Mouse (Mus musculus) neural tube, embryonic 11.5 days (tissue): ENCODE measurements around the gene Arl5c. TPM values are rescaled to one million over a fixed set of nuclear protein-coding genes. Genes with fewer than 3 reads are reported as not detected.

Experiments used
- ATAC-seq: fragments of 200-750 bp; cut with Nextera tagmentation; 2 replicates; pipeline ENCODE4 v1.8.0; 2017; ENCODE audit warnings: moderate number of reproducible peaks, mild to moderate bottlenecking, moderate TSS enrichment, moderate library complexity; ENCODE audit not compliant: insufficient read depth, low FRiP score, low TSS enrichment
- DNase-seq: peaks from one replicate; pipeline ENCODE4 v3.0.0-alpha.2; 2015; ENCODE audit warnings: low spot score
- H3K27ac ChIP-seq: fragments of 300-500 bp; sonication (generic); 2 replicates; pipeline ENCODE4 v1.5.1; 2014; ENCODE audit warnings: low read depth, mild to moderate bottlenecking, low read length
- H3K27me3 ChIP-seq: fragments of 300-500 bp; sonication (generic); 2 replicates; pipeline ENCODE4 v1.6.1; 2014; ENCODE audit warnings: mild to moderate bottlenecking, low read length, mixed read lengths; ENCODE audit not compliant: control insufficient read depth, insufficient read depth
- H3K36me3 ChIP-seq: fragments of 300-500 bp; sonication (generic); 2 replicates; pipeline ENCODE4 v1.6.1; 2014; ENCODE audit warnings: mild to moderate bottlenecking, low read length, moderate library complexity, mixed read lengths; ENCODE audit not compliant: control insufficient read depth, insufficient read depth
- H3K4me1 ChIP-seq: fragments of 300-500 bp; sonication (generic); 2 replicates; pipeline ENCODE4 v1.6.1; 2014; ENCODE audit warnings: low read length, mixed read lengths; ENCODE audit not compliant: control insufficient read depth, insufficient read depth
- H3K4me2 ChIP-seq: fragments of 300-500 bp; sonication (generic); 2 replicates; pipeline ENCODE4 v1.6.1; 2014; ENCODE audit warnings: low read depth, mild to moderate bottlenecking, moderate library complexity
- H3K4me3 ChIP-seq: fragments of 300-500 bp; sonication (generic); 2 replicates; pipeline ENCODE4 v1.5.1; 2014; ENCODE audit warnings: low read depth, low read length
- H3K9ac ChIP-seq: fragments of 300-500 bp; sonication (generic); 2 replicates; pipeline ENCODE4 v1.6.1; 2014; ENCODE audit warnings: mild to moderate bottlenecking, low read length
- H3K9me3 ChIP-seq: fragments of 300-500 bp; sonication (generic); 2 replicates; pipeline ENCODE4 v1.6.1; 2016; ENCODE audit warnings: low read length; ENCODE audit not compliant: control insufficient read depth
- WGBS: fragments of 180-500 bp; shearing (Covaris S2); extraction: QIAGEN DNeasy Blood & Tissue Kit; methylation state at CpG from one replicate; pipeline ENCODE4 v1.1.7; 2014; 5-methylcytosine and 5-hydroxymethylcytosine counted together
- polyA plus RNA-seq: library from polyadenylated mRNA; unstranded; fragments of >200 nt; fragmentation: Nextera tagmentation; extraction: Ambion mirVana; gene quantifications from 2 replicates; pipeline ENCODE4 v1.2.1, GENCODE M21; 2014

Arl5c gene
- polyA plus RNA-seq, 1 experiment from 2014 or later: 10.6 TPM

DNA sequence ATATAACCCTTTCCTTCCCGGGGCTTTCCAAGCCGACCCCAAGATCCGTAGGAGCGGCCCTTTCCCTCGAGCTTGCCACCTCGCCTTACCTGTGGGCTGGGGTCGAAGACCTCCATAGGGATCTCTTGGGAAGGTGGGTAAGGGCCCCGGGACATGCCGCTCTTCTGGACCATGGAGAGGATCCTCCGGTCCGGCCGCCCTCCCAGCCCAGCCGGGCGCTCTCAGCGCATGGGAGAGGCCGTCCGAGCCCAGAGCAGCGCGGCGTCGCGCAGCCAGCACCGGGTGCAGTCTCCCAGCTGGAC is 26.2 kb upstream of the Arl5c start:
- H3K4me3 ChIP-seq: peak overlapping the region; percentile 81
- H3K27me3 ChIP-seq: no peaks in the 10 kb centered on the region
- peak overlapping the region; percentile 94 for H3K4me2 ChIP-seq
- peak overlapping the region; percentile 91 for H3K27ac ChIP-seq
- H3K36me3 ChIP-seq: 0 out of 2 replicates have a peak, but pooled peaks cover 2% of the 10 kb centered on the region
- peak overlapping the region; percentile 83 for H3K9ac ChIP-seq
- peaks cover 28% of the 10 kb centered on the region for H3K4me1 ChIP-seq
- peak; percentile 14; the same call in 1 of the 2 replicates for ATAC-seq
- WGBS: 0% methylated on average over 21 of the region's 23 CpGs
- no peaks in the 10 kb centered on the region for H3K9me3 ChIP-seq
- DNase-seq: no peak

- H3K4me1 ChIP-seq: peaks cover 28% of the 10 kb centered on the region
- WGBS: 4% methylated on average over 34 of the region's 34 CpGs
- H3K36me3 ChIP-seq: 0 out of 2 replicates have a peak, but pooled peaks cover 2% of the 10 kb centered on the region
- H3K4me2 ChIP-seq: peak overlapping the region; percentile 94
- peak overlapping the region; percentile 83 for H3K9ac ChIP-seq
- DNase-seq: peak; percentile 63
- peak; percentile 14; the same call in 1 of the 2 replicates for ATAC-seq
- peak overlapping the region; percentile 91 for H3K27ac ChIP-seq
- no peaks in the 10 kb centered on the region for H3K9me3 ChIP-seq
- H3K4me3 ChIP-seq: peak overlapping the region; percentile 81
- H3K27me3 ChIP-seq: no peaks in the 10 kb centered on the region
Measured at GRCm38 (mm10) chr11:98021565-98022252, 25.7 kb upstream of the Arl5c start.

- H3K4me3 ChIP-seq: peak overlapping the region; percentile 81
- no peaks in the 10 kb centered on the region for H3K9me3 ChIP-seq
- peaks cover 27% of the 10 kb centered on the region for H3K4me1 ChIP-seq
- no peaks in the 10 kb centered on the region for H3K27me3 ChIP-seq
- peaks cover 2% of the 10 kb centered on the region; the same call in 1 of the 2 replicates for H3K36me3 ChIP-seq
- peak overlapping the region; percentile 94 for H3K4me2 ChIP-seq
- DNase-seq (no peak), ATAC-seq (no peak)
- H3K9ac ChIP-seq: no peak overlapping the region; the same call in 1 of the 2 replicates
- WGBS: 46% methylated on average over 2 of the region's 2 CpGs
- no peak overlapping the region for H3K27ac ChIP-seq
Measured at GRCm38 (mm10) chr11:98021118-98021517, 25.1 kb upstream of the Arl5c start.

DNA sequence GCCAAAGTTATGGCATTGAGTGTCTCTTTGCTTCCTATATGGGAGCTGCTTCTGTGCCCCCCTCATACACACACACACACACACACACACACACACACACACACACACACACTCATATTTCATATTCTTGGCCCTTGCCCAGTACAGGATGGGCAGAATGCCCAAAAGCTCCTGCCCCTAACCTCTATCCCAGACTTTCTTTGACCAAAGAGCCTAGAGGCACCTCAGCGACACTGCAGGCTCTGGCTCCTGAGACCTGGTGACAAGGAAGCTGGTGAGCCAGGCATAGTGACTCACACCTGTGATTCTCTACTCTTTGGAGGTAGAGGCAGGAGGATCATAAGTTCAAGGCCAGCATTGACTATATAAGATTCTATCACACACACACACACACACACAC is 24.7 kb upstream of the Arl5c start:
- peaks cover 23% of the 10 kb centered on the region; the same call in 1 of the 2 replicates for H3K4me1 ChIP-seq
- no peaks in the 10 kb centered on the region for H3K9me3 ChIP-seq
- WGBS: 73% methylated on average over 1 of the region's 1 CpGs
- peak overlapping the region; percentile 4; the same call in 1 of the 2 replicates for H3K4me3 ChIP-seq
- ATAC-seq: no peak
- DNase-seq: no peak
- no peaks in the 10 kb centered on the region for H3K27me3 ChIP-seq
- peak overlapping the region; percentile 94 for H3K4me2 ChIP-seq
- peaks cover 2% of the 10 kb centered on the region; the same call in 1 of the 2 replicates for H3K36me3 ChIP-seq
- no peak overlapping the region for H3K27ac ChIP-seq
- H3K9ac ChIP-seq: no peak overlapping the region

- no peak for DNase-seq
Measured at GRCm38 (mm10) chr11:98019883-98020610, 24.1 kb upstream of the Arl5c start.

GRCm38 (mm10) chr11:98018858-98019641 is 23.1 kb upstream of the Arl5c start:
- WGBS: 46% methylated on average over 10 of the region's 10 CpGs
- Histone ChIP-seq H3K4me3 (no peak overlapping the region), H3K9ac (no peak overlapping the region), H3K9me3 (no peaks in the 10 kb centered on the region), H3K27me3 (no peaks in the 10 kb centered on the region), H3K4me1 (peaks cover 22% of the 10 kb centered on the region; the same call in 1 of the 2 replicates), H3K4me2 (no peak overlapping the region; the same call in 1 of the 2 replicates), H3K36me3 (peaks cover 2% of the 10 kb centered on the region; the same call in 1 of the 2 replicates), H3K27ac (no peak overlapping the region)
- DNase-seq: no peak
- no peak for ATAC-seq

More at GRCm38 (mm10) chr11:98019883-98020610, 24.1 kb upstream of the Arl5c start:
- no peak overlapping the region for H3K9ac ChIP-seq
- H3K27ac ChIP-seq: no peak overlapping the region
- ATAC-seq: no peak
- H3K4me1 ChIP-seq: peaks cover 22% of the 10 kb centered on the region; the same call in 1 of the 2 replicates
- H3K4me3 ChIP-seq: no peak overlapping the region
- no peak overlapping the region for H3K4me2 ChIP-seq
- H3K36me3 ChIP-seq: peaks cover 2% of the 10 kb centered on the region; the same call in 1 of the 2 replicates
- 44% methylated on average over 8 of the region's 8 CpGs for WGBS
- no peaks in the 10 kb centered on the region for H3K9me3 ChIP-seq
- no peaks in the 10 kb centered on the region for H3K27me3 ChIP-seq

DNA sequence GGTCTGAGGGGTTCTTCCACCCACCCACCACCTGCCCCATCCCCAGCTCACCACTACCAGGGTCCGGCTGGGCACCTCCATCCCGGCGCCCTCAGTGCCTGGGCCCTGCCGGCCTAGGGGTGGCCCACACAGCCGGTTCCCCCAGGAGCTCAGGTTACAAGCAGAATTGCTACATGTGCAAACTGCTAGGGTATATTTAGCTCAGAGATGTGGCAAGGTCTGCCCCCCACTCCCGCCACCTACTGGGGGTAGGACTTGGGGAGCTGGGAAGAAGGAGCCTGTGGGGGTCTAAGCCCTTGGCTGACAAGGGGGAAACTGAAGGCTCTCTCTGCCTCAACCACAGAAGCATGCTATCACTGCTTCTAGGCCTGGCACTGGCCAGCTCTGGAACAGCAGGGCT is 22.2 kb upstream of the Arl5c start:
- Histone ChIP-seq H3K36me3 (peaks cover 2% of the 10 kb centered on the region; the same call in 1 of the 2 replicates), H3K9ac (no peak overlapping the region; the same call in 1 of the 2 replicates), H3K27me3 (no peaks in the 10 kb centered on the region), H3K4me2 (no peak overlapping the region), H3K9me3 (no peaks in the 10 kb centered on the region), H3K4me1 (peaks cover 20% of the 10 kb centered on the region; the same call in 1 of the 2 replicates), H3K4me3 (no peak overlapping the region), H3K27ac (no peak overlapping the region)
- DNase-seq (no peak), ATAC-seq (no peak)
- WGBS: 77% methylated on average over 6 of the region's 6 CpGs

GRCm38 (mm10) chr11:98016824-98017223 is 20.8 kb upstream of the Arl5c start:
- WGBS: 71% methylated on average over 4 of the region's 4 CpGs
- H3K27me3 ChIP-seq: no peaks in the 10 kb centered on the region
- no peak overlapping the region for H3K4me3 ChIP-seq
- no peak overlapping the region for H3K27ac ChIP-seq
- peaks cover 2% of the 10 kb centered on the region; the same call in 1 of the 2 replicates for H3K36me3 ChIP-seq
- no peaks in the 10 kb centered on the region for H3K9me3 ChIP-seq
- DNase-seq (no peak), ATAC-seq (no peak)
- H3K9ac ChIP-seq: no peak overlapping the region
- H3K4me2 ChIP-seq: no peak overlapping the region
- peaks cover 16% of the 10 kb centered on the region; the same call in 1 of the 2 replicates for H3K4me1 ChIP-seq
